Mouse (Mus musculus): ENCODE results near the gene Rbpj. TPM values are rescaled to one million over a fixed set of nuclear protein-coding genes. Genes with fewer than 3 reads are reported as not detected.

The Rbpj gene
- polyA plus RNA-seq, 1 experiment from 2014 or later: 28.1 TPM

DNA sequence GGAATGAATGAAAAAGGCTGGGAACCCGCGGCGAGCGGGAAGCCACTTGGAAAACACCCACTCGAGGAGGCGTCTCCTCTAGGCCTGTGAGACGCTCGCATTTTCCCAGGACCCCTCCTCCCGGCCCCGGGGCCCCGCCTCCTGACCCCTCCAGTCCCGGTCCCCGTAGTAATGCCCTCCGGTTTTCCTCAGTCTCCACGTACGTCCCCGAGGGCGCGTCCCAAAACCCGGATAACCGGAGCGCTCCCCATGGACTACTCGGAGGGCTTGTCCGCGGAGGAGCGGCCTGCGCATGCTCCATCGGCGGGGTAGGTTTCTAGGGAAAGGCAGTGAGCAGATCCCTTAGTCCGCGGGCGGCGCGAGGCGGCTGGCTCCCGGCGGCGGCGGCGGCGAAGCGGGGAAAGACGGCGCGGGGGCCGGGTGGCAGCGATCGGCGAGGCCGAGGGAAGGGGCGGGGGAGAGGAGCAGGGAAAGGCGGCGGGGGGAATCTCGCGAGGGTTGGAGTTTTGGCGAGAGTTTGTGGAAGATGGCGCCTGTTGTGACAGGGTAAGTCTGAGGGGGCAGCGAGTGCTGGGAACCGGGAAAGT, 124.3 kb downstream of the Rbpj start:
- DNase-seq (ENCODE audit: low spot score): peak; percentile 91

DNA sequence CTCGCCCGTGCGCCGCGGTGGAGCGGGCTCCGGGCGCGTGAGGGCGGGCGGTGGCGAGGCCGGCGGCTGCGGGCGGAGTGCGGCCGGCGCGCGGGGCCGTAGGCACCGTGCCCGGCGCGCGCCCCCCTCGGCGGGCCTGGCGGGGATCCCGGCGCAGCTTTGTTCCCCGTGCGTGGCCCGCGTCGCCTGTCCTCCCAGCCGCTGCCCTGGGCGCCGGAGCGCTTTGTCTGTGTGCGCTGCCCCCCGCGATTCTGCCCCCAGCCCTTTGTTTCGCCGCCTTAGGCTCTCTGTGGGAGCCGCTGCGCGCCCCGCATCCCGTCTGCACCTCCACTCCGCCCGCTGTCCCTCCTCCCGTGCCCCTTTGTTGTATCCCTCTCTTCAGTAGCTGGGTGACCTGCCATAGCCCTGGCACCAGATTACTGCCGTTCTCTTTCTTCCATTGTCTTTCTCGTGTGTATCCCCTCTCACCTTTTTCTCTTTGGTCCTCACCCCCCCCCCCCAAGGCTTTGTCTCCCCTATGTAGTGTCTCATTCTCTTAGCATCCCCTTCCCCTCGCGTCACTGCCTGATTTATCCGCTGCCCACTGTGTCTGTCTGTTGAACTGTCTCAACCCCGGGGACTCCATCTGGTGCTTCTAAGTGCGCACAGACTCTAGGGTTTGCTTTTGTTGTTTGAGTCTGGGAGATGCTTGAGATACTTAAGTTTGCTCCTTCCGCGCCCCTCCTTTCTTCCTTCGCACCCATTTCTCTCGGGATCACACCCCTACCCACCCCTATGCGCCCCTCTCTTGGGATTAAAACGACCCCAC, 125.1 kb downstream of the Rbpj start:
- peak; percentile 31 for DNase-seq (ENCODE audit: low spot score)

- DNase-seq (ENCODE audit: low spot score): peak; percentile 4
These were observed 125.7 kb downstream of the Rbpj start for GRCm38 (mm10) chr5:53591683-53592050.

- no peak for DNase-seq (ENCODE audit: low spot score)
These were observed 127.2 kb downstream of the Rbpj start for GRCm38 (mm10) chr5:53593080-53593688.

- DNase-seq (ENCODE audit: low spot score): peak; percentile 65
These were observed 128.3 kb downstream of the Rbpj start for GRCm38 (mm10) chr5:53594274-53594673.

- peak; percentile 24 for DNase-seq (ENCODE audit: low spot score)
These were observed 132.6 kb downstream of the Rbpj start for GRCm38 (mm10) chr5:53598510-53598909.

DNA sequence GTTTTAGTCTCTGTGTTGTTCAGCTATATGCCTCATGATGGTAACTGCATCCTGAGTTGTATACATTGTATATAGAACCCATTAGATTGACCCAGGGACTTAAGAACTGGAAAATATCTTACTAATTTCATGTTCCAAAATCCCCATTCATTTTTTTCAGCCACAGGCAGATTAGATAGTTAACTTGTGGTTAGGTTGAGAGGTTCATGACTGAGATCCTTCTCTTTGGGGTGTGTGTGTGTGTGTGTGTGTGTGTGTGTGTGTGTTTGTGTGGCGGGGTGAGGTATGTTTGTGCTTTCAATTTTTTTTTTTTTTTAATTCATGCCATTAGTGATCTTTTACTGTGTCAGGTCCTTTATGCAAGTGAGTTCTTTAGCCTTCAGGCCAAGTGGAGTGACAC, 133.2 kb downstream of the Rbpj start:
- DNase-seq (ENCODE audit: low spot score): no peak

DNA sequence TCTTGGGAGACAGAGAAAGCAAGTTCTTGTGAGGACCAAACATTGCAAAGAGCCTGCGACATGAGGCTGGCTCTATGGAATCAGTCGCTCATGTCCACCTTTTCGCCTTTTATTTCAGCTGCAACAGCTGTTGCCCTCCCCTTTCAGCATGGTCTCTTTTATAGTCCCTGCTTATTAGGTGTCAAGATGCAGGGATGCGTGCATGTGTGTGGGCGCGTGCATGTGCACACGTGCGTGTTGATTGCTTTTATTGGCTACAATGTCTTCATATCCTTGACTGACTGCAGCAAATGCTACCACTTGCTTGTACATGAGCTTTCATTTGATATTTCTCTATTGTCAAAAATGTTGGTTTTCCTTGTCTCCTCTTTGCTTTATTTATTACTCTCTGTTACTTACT, 136.2 kb downstream of the Rbpj start:
- DNase-seq (ENCODE audit: low spot score): no peak

DNA sequence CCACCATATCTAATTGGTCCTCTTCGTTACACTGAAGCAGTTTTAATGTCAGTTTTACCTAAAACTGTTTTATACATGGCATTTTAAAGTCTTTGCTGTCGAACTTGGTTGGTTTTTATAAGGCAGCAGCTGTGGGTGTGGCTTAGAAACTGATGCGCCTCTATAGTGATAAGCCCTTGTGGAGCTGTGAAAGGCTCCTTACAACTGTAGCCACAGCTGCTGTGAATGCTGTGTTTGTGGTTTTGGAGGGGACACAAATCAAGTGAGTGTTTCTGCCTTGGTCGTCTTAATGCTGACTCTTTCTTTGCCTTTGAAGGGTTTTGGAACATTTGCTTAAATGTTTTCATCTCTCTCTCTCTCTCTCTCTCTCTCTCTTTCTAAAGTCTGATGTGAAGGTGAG, 139.5 kb downstream of the Rbpj start:
- peak; percentile 45 for DNase-seq (ENCODE audit: low spot score)

- DNase-seq (ENCODE audit: low spot score): no peak
These were observed 141.5 kb downstream of the Rbpj start for GRCm38 (mm10) chr5:53607230-53607996.

- no peak for DNase-seq (ENCODE audit: low spot score)
These were observed 152.9 kb downstream of the Rbpj start for GRCm38 (mm10) chr5:53618844-53619243.

GRCm38 (mm10) chr5:53632026-53632425, 166.1 kb downstream of the Rbpj start:
- no peak for DNase-seq (ENCODE audit: low spot score)

DNA sequence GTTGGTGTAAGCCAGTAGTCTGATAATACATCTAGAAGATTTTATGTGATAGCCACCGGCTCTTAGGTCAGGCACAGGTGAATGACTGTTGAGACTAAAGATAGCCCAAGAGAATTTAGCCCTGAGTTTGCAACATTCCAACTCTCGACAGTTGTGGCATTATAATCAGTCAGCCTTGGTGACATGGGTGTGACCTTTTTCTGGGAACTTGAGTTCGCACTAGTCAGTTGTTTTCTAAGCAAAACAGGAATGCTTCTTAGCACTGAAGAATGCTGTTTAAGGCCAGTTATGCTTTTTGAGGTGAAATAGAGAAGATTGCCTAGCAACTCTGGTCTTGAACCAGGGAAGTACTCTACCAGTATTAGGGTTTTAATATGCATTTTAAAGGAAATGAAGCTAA, 170.8 kb downstream of the Rbpj start:
- no peak for DNase-seq (ENCODE audit: low spot score)

GRCm38 (mm10) chr5:53637206-53637605, 171.3 kb downstream of the Rbpj start:
- no peak for DNase-seq (ENCODE audit: low spot score)

- peak; percentile 35 for DNase-seq (ENCODE audit: low spot score)
These were observed 172.7 kb downstream of the Rbpj start for GRCm38 (mm10) chr5:53638647-53639046.

DNA sequence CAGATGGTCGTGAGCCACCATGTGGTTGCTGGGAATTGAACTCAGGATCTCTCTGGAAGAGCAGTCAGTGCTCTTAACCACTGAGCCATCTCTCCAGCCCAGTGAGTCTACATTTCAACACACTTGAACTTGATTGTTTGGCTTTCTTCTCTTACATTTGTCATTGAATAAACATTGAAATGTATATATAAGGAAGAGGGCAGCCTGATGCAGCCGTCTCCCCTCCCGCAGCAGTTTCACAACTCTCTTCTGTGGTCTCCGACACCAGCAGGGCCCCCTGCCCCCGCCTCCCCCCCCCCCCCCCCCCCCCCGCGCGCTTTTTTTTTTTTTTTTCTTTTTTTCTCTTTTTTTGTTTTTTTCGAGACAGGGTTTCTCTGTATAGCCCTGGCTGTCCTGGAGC, 180.7 kb downstream of the Rbpj start:
- no peak for DNase-seq (ENCODE audit: low spot score)

GRCm38 (mm10) chr5:53647358-53647757, 181.4 kb downstream of the Rbpj start:
- no peak for DNase-seq (ENCODE audit: low spot score)

DNA sequence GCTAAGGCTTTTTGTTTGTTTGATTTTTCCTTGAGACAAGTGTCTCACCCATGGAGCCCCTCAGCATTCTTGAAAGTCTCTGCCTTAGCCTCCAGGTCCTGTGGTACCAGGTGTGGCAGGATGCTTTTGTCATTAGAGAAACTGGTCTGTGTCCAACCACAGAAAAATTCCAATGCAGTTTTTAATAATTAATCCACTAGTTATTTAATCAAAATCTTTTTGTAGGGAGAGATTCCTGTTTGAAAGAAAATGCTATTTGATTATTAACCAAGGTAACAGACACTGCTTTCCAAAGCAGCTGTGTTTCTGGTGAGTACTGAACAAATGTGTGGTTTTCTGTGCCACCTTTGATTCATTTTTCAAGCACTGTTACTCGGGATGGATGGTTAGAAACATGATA, 190.6 kb downstream of the Rbpj start:
- DNase-seq (ENCODE audit: low spot score): no peak

GRCm38 (mm10) chr5:53657925-53658324, 192.0 kb downstream of the Rbpj start:
- DNase-seq (ENCODE audit: low spot score): no peak

DNA sequence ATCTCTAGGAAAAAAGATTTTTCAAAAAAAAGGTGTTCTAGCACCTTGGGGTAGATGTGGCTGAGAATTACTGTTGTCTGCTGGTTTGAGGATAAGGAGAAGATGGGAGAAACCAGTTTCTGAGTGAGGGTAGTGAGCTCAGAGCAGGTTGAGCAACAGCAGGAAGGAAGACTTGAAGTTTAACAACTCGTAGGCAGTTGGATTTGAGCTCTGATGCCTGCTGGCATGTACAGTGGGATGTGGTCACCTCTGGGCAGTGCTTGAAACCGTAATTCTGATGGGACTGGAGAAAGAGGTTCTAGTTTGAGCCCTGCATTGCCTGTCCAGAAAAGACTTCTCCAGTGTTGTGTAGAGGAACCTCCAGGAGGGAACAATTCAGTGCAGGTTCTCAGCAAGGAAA, 195.6 kb downstream of the Rbpj start:
- no peak for DNase-seq (ENCODE audit: low spot score)

GRCm38 (mm10) chr5:53662413-53662812, 196.5 kb downstream of the Rbpj start:
- no peak for DNase-seq (ENCODE audit: low spot score)

- no peak for DNase-seq (ENCODE audit: low spot score)
These were observed 197.7 kb downstream of the Rbpj start for GRCm38 (mm10) chr5:53663665-53664064.
